Mouse (Mus musculus): ENCODE data around the gene Pgs1. TPM values are rescaled to one million over a fixed set of nuclear protein-coding genes. Genes with fewer than 3 reads are reported as not detected.

Gene Pgs1
- total RNA-seq (2022): 10 to 100 TPM; 52.7 to 76.9 (median 68.2) TPM

DNA sequence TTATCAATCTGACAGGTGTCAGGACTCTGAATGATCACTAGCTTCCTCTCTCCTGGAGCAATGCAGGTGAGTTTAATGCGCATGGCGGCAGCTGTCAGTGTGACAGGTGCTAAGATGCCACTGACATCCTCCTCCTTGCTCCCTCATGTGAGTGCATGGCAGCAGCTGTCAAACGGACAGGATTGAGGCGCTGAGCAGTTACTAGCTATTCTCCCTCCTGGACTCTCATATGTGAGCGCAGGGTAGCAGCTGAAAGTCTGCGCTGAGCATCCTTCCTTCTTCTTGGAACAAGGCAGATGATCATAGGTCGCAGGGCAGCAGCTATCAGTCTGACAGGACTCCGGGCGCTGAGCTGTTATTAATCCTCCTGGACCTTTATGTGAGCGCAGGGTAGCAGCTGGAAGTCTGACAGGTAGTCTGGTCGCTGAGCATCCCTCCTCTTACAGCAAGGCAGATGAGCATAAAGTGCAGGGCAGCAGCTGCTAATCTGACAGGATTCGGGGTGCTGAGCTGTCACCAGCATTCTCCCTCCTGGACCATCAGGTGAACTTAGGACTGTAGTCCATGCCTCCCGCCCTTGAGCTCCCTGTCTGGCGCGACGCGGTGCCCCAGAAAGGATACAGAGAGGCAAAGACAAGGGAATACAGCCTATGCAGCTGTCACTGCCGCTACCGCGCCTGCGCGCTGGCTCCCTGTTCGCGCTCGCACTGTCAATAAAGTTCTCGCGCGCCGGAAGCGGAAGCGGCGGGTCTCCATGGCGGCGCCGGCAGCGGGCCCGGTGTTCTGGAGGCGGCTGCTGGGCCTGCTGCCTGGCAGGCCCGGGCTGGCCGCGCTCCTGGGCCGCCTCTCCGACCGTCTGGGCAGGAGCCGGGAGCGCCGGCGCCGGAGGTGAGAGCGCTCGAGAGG lies at the start of gene Pgs1:
Gene Pgs1, plus strand, starts transcription at position 167 of the 906 bp plus-strand sequence.
- DNase-seq: peak; percentile 84

DNA sequence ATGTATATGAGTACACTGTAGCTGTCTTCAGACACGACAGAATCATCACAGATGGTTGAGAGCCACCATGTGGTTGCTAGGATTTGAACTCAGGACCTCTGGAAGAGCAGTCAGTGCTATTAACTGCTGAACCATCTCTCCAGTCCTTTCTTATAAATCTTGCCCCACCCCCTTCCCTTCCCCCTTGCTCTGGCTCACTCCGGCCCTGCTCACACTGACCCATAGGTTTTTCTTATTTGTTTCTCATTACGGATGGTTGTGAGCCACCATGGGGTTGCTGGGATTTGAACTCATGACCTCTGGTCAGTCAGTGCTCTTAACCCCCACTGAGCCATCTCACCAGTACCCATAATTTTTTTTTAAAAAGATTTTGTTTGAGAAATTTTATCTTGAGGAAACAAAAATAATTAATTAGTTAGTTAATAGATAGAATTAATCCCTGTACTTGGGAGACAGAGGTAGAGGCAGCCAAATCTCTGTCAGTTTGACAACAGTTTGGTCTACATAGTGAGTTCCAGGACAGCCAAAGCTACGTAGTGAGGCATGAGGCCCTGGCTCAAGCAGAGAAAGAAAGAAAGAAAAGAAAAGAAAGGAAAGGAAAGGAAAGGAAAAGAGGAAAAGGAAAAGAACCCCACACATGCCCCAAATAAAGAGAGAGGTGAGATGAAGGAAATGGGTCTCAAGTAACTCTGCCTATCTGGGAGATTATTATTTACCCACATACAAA lies 46.9 kb upstream of the Pgs1 start:
- no peak for DNase-seq

DNA sequence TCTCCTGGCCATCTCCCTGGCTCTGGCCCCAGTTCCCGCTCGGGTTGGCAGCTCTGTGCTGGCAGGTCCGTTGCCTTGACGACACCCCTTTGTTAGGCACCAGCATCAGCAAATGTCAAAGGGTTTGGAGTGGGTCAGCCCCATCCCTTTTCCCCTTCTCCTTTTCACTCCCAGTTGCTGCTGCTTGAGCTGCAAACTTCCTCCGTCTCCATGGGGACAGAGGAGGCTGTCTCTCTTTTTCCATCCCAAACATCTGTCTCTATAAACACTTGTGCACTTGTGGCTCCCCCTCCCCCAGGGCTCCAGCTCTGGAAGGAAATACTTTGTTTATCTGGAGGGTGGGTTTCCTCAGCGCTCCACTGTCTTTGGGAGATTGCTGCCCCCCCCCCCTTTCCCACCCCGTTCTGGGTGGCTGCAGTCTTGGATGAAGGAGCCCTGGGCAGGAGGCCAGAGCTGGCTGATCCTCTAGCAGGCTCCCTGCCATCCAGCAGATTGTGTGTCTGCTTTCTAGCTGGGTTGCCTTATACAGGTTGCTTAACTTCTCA lies 46.3 kb upstream of the Pgs1 start:
- no peak for DNase-seq

DNA sequence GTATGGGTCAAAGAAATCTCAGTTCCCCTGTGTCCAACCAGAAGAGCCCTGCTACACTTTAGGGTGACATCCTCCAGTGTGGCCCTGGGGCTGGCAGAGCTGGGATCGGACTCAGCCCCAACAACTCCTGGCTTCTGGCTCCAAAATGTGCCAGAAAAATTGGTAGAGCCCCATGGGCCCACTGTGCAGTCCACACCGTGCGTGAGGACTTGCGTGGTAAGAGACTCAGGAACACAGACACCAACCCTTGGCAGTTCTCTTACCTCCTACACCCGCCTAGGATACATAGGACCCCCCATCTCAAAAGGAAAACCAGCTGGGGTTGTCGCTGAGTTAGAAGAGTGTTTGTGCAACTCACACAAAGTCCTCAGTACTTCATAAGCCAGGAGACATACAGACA lies 45.2 kb upstream of the Pgs1 start:
- no peak for DNase-seq

DNA sequence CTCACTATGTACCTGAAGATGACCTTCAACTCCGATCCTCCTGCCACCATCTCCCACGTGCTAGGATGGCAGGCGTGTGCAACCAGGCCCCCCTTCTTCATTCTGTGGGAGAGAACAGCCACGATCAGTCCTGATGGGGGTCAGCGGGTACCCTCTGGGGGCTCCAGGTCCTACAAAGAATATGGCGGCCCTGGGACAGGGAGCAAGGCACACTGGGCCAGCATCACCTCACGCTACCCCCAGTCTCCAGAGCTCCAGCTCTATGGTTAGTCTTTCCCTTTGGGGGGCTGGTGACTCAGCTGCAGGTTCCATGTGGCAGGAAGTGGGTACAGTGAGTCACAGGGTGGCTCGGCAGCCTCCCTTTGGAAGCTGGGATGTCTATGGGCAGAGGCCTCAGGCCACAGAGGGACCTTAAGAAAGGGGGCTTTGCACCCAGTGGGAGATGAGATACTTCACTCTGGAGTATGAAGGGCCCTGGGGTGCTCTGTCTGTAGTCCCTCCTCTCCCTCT lies 44.7 kb upstream of the Pgs1 start:
- no peak for DNase-seq

DNA sequence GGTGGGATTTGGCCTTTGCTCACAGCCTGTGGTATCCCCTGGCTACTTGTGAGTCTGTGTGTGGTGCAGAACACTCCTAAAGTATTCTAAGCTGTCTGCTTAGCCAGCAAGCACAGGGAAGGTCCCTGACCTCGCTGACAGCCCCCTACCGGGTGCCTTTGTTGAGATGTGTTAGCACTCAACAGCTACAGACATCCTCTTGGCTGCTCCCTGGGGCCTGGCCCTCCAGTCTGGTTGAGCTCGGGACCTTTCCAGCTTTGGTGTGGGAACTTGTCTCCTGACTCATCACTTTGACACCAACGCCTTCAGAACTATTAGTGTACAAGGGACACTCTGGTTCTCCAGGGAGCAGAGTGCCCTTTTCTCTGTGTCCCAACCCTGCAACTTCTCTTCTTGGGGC lies 44.2 kb upstream of the Pgs1 start:
- DNase-seq: no peak

DNA sequence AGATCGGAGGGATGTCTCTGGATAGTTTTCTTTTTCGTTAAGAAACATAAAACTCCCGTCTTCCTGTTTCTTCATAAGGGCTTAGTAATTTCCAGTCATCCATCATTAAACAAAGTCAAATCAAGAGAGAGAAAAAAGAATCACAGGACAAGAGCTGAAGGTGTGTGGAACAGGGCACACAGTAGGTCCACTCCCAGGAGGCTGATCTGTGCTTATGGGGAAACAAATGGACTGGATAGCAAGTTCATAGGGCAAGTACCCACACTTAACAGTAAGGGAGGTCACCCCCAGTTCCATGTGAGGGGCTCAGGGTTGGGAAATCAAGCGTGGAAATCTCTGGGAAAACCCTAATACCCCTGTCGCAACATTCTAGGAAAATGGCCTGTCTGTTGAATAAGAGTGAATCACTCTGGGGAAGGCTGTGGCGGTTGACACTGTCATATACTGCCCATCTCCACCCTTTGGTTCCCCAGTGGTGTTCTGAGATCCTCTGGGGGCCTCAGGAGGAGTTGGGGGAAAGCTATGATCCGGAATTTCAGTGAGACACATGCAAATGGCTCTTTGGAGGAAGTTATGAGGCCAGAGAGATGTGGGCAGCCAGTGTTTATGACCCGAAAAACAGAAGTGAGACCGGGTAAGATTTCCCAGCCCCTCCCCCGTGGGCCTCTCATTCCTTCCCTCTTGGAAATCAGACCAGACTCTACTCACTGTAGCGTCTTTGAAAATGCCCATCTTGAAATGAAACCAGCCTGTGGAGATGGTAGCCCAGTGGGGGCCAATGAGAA lies 39.7 kb upstream of the Pgs1 start:
- no peak for DNase-seq

DNA sequence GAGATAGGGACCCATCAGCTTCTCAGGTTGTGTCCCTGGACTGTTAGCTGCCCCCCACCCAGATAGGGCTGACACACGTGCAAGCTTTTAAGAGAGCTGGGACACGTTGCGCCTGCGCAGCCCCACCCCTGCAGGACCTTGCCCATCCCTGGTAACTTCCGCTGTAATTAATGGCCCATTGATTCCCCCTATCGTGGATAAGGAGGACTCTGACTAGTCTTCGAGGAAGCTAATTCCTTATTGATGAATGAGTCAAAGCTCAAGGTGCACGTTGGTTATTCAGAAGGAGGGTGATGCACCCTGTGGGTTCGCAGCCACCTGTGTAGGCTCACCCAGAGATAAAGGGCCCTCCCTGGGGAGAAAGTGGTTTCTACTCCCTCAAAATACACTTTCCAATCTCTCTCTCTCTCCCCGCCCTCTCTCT lies 39.1 kb upstream of the Pgs1 start:
- DNase-seq: no peak

DNA sequence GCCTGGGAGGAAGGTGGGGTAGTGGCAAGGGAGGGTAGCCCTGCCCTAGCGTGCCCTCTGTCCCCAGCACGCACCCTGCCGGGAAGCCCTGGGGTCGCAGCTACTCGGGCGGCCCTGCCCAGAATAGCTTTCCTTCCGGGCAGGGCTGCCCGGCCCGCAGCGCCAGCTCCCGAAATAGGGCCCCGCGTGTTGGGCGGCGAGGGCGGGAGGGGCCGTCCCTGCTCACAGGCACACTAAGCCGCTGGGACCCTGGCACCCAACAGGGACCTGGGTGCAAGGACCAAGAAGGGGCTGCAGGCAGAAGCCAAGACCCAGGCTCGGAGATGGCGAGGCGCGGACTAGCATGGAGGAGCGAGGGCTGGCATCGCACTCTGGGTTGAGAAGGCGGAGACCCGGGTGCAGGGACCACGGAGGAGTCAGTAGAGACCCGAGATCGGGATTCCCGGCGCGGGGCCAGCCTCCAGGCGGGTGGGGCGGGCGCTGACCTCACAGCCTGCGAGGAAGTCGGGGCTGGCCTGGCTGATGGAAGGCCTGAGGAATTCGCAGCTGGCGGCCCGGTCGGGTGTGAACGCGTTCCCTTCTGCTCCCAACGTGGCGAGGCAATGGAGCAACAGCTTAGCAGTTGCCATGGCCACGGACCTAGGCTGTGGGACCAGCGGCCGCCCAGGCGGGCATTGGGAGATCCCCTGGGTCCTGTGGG lies 36.5 kb upstream of the Pgs1 start:
- no peak for DNase-seq

DNA sequence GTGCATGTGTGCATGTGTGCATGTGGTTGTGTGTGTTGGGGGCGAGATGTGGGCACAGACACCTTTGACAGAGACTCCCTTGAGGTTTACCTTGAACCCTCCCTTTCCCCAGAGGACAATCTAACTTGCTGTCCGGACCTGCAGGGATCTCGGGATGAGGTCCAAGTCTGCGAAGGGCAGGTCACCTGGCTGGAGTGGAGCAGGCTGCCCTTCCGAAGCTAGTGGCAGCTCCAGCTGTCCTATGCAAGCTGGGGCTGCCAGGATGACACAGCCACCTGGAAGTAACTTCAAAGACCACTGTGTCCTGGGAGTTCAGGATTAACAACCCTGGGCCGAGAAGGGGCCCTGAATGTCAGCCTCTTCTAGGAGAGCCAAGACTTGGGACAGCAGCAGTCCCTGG lies 34.7 kb upstream of the Pgs1 start:
- no peak for DNase-seq

DNA sequence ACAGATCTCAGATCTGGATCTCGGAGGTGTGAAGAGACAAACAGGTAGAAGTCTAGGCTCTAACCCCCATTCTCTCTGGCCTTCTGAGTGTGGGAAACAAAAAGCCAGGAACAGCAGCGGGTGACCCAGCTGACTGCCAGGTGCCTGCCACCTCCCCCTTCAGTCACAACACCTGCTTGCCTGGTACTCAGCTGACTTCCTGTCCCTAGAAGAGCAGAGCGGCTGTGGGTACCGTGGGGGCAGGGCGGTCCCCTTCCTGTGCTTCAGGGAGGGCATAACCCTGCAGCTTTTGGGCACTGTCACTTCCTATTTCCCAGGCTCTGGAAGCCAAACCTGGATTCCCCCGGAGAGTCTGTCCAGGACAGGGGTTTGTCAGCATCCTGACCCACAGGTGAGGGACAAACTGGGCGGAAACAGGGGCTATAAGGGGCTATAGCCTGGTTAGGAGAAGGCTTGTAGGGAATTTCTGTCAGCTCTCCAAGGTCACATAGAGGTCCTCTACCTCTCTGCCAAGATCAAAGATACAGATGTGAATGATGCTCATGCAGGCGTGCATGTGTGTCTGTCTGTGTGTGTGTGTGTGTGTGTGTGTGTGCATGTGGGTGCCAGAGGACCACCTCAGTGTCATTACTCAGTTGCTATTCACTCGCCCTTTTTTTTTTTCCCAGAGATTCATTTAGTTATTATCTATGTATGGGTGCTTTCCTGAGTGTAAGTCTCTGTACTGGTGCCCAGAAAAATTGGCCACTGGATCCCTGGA lies 33.7 kb upstream of the Pgs1 start:
- no peak for DNase-seq

DNA sequence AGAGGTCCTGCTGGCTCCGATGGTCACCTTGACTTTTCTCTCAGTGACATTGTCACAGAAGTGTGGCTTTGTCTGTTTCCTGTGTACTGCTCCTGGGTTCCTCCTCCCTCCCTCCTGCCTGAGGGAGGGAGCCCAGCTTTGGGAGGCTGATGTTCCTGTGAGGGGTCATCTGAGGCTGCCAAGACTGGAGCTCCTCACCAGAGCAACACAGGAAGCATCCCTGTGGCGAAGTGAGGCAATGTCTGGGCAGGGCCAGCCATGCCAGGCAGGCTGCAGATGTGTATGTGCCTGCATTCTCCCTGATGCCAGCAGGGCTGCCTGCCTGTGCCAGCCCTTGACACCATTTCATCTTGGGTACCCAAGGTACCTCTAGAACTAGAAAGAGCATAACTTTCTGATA lies 32.0 kb upstream of the Pgs1 start:
- DNase-seq: no peak

DNA sequence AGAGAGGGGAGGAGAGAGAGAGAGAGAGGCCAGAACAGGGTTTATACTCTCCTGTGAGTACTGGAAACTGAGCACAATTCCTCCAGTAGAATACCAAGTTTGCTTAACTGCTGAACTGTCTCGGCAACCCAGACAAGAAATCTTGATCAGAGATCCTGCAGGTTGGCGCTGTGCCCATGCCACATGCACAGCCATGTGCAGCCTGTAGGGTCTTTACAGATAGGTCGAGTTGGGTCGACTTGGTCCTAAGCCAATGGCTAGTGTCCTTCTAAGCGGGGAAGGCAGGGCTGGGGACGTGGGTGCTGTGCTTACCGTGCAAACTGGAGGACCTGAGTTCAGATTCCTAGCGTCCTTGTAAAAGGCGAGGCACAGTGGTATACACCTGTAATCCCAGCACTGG lies 31.3 kb upstream of the Pgs1 start:
- no peak for DNase-seq

DNA sequence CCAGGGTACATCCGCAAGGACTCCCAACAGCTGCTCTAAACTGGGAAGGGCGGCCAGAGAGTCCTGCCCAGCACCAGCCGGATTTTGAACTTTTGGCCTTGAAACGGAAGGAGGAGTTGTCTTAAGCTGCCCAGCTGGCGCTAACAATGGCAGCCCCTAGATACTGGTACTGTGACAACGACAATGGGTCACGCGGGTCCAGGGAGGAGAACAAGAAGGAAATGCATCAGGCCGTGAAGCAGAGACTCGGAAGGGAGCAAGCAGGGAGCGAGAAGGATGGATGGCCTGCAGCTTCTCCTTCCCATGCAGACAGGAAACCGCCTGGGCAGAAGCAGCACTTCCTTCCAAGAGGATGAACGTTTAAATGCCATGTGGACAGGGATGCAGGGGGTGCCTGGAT lies 30.5 kb upstream of the Pgs1 start:
- DNase-seq: no peak

DNA sequence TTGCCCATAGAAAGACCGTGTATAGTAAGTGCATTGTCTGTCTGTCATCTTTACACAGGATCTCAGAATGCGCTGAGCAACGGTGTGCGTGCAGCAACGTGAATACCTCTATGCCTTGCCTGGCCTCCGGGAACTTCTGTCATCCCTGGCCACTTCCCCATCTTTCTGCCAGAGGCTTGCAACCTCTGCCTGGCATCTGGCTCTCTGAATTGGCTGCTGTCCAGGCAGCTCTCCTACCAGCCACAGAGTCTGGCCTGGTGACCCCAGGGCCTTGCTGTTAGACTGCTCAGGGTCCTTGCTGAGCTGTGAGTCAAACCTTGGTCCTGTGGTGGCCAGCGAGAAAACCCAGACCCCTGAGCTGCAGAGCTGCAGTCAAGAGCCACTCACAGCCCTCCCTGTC lies 27.9 kb upstream of the Pgs1 start:
- DNase-seq: peak; percentile 82

DNA sequence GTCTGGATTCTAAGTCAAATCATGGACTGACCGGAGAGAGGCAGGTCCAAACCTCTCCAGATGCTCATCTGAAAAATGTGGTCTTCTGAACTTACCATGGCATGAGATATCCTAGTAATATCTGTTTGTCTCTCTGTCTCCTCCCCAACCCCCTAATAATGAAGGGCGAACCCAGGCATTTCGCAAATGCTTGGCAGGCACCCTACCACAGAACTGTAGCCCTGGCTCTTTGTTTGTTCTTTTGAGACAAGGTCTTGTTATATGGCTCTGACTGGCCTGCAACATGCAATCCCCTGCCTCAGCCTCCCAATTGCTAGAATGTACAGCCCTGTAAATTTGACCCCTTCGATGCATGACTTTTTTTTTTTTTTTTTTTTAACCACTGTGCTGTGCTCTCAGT lies 26.9 kb upstream of the Pgs1 start:
- no peak for DNase-seq

DNA sequence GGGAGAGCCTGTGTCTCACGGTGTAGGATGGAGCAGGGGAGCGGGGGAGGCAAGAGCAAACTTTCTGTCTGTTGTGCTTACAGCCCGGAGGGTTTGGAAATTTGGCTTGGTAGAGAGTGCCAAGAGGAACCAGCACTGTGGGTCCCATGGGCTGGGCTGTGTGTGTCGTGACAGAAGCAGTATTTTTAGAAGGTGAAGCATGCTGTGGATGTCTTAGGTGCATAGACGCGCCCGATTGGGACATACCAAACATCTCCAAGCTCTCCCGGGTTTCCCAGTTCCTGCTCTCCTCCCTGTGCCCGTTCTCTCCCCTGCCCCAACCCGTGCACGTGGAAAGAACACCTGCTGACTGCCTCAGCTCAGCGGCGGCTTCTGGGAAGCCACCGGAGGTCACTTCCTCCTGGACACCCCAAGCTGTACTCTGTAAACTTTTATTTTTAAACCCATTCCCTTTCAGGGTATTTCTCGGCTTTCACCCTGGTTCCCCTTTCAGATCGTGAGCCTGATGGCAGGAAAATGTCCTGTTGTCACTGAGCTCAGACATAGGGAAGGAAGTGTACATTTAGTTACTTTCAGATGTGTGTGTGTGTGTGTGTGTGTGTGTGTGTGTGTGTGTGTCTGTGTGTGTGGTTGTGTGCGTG lies 26.2 kb upstream of the Pgs1 start:
- DNase-seq: no peak

DNA sequence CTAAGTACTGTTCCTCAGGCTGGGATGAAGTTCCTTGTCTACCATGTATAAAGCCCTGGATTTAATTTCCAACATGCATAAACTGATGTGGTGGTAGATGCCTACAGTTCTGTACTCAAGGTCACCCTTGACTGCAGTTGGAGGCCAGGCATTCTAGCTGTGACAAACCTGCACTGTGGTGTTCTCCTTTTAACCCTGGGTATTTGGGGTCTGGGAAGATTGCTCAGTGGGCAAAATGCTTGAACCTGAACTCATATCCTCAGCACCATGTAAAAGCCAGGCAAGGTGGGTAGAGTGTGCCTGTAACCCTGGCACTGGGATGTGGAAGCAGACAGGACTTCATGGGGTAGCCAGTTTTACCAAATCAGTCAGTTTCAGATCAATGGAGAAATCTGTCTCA lies 25.5 kb upstream of the Pgs1 start:
- no peak for DNase-seq

DNA sequence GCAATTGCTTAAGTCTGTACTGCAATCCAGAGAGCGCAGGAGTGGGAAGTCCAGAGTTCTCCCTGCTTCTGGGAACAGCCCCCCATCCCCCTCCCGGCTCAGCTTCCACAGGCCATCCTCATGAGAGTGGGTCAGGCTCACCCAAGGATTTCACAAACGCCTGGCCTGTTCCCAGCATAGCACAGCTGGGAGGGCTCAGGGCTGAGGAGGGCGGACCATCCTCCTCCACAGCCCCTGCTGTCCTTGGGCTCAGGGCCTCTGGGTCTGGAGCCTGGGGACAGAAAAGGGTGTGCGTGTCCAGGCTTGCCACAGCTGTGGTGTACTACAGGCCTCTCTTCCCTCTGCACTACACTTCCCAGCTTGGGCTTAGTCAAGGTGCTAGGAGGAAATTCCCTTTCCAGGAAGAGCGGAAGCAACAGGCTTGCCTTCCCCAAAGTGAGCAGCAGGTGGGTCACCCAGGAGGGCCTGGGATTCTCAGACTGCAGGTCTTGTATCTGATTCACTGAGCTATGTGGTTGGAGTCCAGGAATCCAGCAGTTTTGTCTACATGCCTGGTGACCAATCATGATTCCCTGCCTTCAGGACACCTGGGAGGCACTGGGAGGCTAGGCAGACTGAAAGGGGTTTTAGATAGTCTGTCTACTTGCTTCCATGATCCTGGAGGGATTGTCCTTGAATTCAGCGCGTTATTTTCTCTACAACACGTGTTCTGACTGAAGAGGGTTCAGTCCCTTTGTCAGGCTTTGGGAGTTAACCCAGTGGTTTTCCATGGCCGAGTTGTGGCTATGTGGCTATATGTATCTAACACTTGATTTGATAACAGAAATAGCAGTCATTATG lies 23.6 kb upstream of the Pgs1 start:
- DNase-seq: peak; percentile 90

Measured in adrenal gland, adult 8-10 months (tissue).